Mouse (Mus musculus) heart, adult 2 months (tissue): ENCODE data around the gene Tmem262. TPM values are rescaled to one million over a fixed set of nuclear protein-coding genes. Genes with fewer than 3 reads are reported as not detected.

Source experiments
- DNase-seq, 2 experiments: peaks; one replicate each; pipeline ENCODE4 v3.0.0; 2021
- H3K27ac ChIP-seq: fragments of 200-600 bp; 2 replicates; pipeline ENCODE4 v1.8.1; 2022
- H3K27me3 ChIP-seq: fragments of 200-500 bp; 2 replicates; pipeline ENCODE4 v1.6.1; 2012; ENCODE audit warnings: mild to moderate bottlenecking, low read length, inconsistent platforms, mixed read lengths; ENCODE audit not compliant: control insufficient read depth, insufficient read depth
- H3K36me3 ChIP-seq: fragments of 200-500 bp; 2 replicates; pipeline ENCODE4 v1.6.1; 2012; ENCODE audit warnings: low read length, inconsistent platforms; ENCODE audit not compliant: control insufficient read depth, insufficient read depth
- H3K4me1 ChIP-seq: fragments of 200-500 bp; 2 replicates; pipeline ENCODE4 v1.6.1; 2011; ENCODE audit warnings: low read length; ENCODE audit not compliant: control insufficient read depth, insufficient read depth
- H3K4me3 ChIP-seq: fragments of 200-600 bp; 2 replicates; pipeline ENCODE4 v1.8.1; 2022
- H3K79me2 ChIP-seq: fragments of 200-500 bp; replicated peaks from 2 replicates; pipeline ENCODE4 v1.6.1; 2012; ENCODE audit warnings: mild to moderate bottlenecking, inconsistent platforms, low read length, moderate library complexity, mixed read lengths; ENCODE audit not compliant: control insufficient read depth, insufficient read depth
- H3K9ac ChIP-seq: fragments of 200-500 bp; 2 replicates; pipeline ENCODE4 v1.6.1; 2012; ENCODE audit warnings: low read depth, mild to moderate bottlenecking, control low read depth, inconsistent platforms, low read length, mixed read lengths
- CTCF ChIP-seq: fragments of 200-600 bp; IDR thresholded peaks from 2 replicates; pipeline ENCODE4 v1.8.1; 2022; ENCODE audit warnings: antibody characterized with exemption, mild to moderate bottlenecking, moderate library complexity
- EP300 ChIP-seq: fragments of 200-500 bp; IDR thresholded peaks from 2 replicates; pipeline ENCODE4 v1.6.1; 2011; ENCODE audit warnings: low read depth, low read length, control low read depth; ENCODE audit not compliant: insufficient read depth
- POLR2A ChIP-seq: fragments of 200-500 bp; IDR thresholded peaks from 2 replicates; pipeline ENCODE4 v1.6.1; 2011; ENCODE audit warnings: mild to moderate bottlenecking, low read depth, low read length, control low read depth; ENCODE audit not compliant: insufficient read depth
- WGBS: fragments of 180-500 bp; shearing (Covaris S2); methylation state at CpG from one replicate; pipeline ENCODE4 v1.1.7; 2018; 5-methylcytosine and 5-hydroxymethylcytosine counted together
- intact Hi-C: fragments of 180-260 bp; cut with DNase I; formaldehyde crosslinking; loops from one replicate; pipeline ENCODE4 v1.15.1; 2025
- polyA plus RNA-seq: library from polyadenylated mRNA; depleted of rRNA; stranded (reverse); fragments of >200 nt; gene quantifications from 2 replicates; pipeline ENCODE4 v1.2.3, GENCODE M21; 2012
- total RNA-seq, 2 experiments: library from RNA; stranded (reverse); gene quantifications; 2 replicates each; pipeline ENCODE4 v1.2.3; 2021

Gene Tmem262
- total and polyA plus RNA-seq, 3 experiments = not detected

GRCm38 (mm10) chr19:6047899-6048166 lies 32.0 kb upstream of the Tmem262 start:
- H3K79me2 ChIP-seq = peaks cover 3% of the 10 kb centered on the region; the same call in 1 of the 2 replicates
- intact Hi-C loops = loop anchor here (10.0 kb wide), 1 partner anchor 77 kb away; the partner anchor contains the start of gene Snx15
- H3K9ac ChIP-seq = peak overlapping the region; percentile 91
- peaks cover 5% of the 10 kb centered on the region for H3K4me1 ChIP-seq
- no peak for DNase-seq
- WGBS = 82% methylated on average over 8 of the region's 8 CpGs
- H3K36me3 ChIP-seq = no peaks in the 10 kb centered on the region
- H3K4me3 ChIP-seq = peak overlapping the region; percentile 82
- H3K27me3 ChIP-seq = no peaks in the 10 kb centered on the region
- TF ChIP-seq POLR2A (no peak), EP300 (no peak), CTCF (no peak)
- no peak overlapping the region; the same call in 1 of the 2 replicates for H3K27ac ChIP-seq

GRCm38 (mm10) chr19:6048681-6049410 lies 31.0 kb upstream of the Tmem262 start:
- DNase-seq = no peak
- 74% methylated on average over 11 of the region's 11 CpGs for WGBS
- Histone ChIP-seq H3K79me2 (peaks cover 3% of the 10 kb centered on the region; the same call in 1 of the 2 replicates), H3K27me3 (no peaks in the 10 kb centered on the region), H3K36me3 (no peaks in the 10 kb centered on the region), H3K4me1 (peaks cover 5% of the 10 kb centered on the region), H3K27ac (no peak overlapping the region), H3K4me3 (no peak overlapping the region), H3K9ac (no peak overlapping the region)
- intact Hi-C loops = loop anchor here (10.0 kb wide), 1 partner anchor 76 kb away; the partner anchor contains the start of gene Snx15
- no peak for TF ChIP-seq EP300
- no peak for TF ChIP-seq CTCF
- TF ChIP-seq POLR2A = no peak

- Histone ChIP-seq H3K9ac (no peak overlapping the region), H3K36me3 (no peaks in the 10 kb centered on the region; the same call in 1 of the 2 replicates), H3K27me3 (no peaks in the 10 kb centered on the region), H3K27ac (no peak overlapping the region), H3K4me3 (no peak overlapping the region), H3K79me2 (peaks cover 1% of the 10 kb centered on the region; the same call in 1 of the 2 replicates), H3K4me1 (peaks cover 2% of the 10 kb centered on the region)
- TF ChIP-seq POLR2A (no peak), CTCF (no peak), EP300 (no peak)
- intact Hi-C loops = no loop called here
- DNase-seq = peak in 1 of 2 experiments; percentile 17
- WGBS = 78% methylated on average over 7 of the region's 7 CpGs
Measured at GRCm38 (mm10) chr19:6052516-6052915, 27.3 kb upstream of the Tmem262 start.

GRCm38 (mm10) chr19:6054296-6054695 lies 25.5 kb upstream of the Tmem262 start:
- H3K4me1 ChIP-seq = peaks cover 3% of the 10 kb centered on the region
- no peak overlapping the region for H3K9ac ChIP-seq
- no peak overlapping the region for H3K4me3 ChIP-seq
- H3K27ac ChIP-seq = no peak overlapping the region
- DNase-seq = no peak
- no peaks in the 10 kb centered on the region for H3K27me3 ChIP-seq
- H3K36me3 ChIP-seq = peaks cover 4% of the 10 kb centered on the region
- intact Hi-C loops = no loop called here
- WGBS = 65% methylated on average over 5 of the region's 5 CpGs
- TF ChIP-seq POLR2A (no peak), CTCF (no peak)
- H3K79me2 ChIP-seq = no peaks in the 10 kb centered on the region

- intact Hi-C loops = no loop called here
- WGBS = 42% methylated on average over 4 of the region's 4 CpGs
- Histone ChIP-seq H3K9ac (no peak overlapping the region), H3K36me3 (peaks cover 4% of the 10 kb centered on the region), H3K79me2 (no peaks in the 10 kb centered on the region), H3K27ac (no peak overlapping the region), H3K4me1 (peaks cover 3% of the 10 kb centered on the region), H3K4me3 (peak overlapping the region; percentile 98), H3K27me3 (no peaks in the 10 kb centered on the region)
- TF ChIP-seq CTCF (no peak), POLR2A (no peak), EP300 (no peak)
- DNase-seq = no peak
Measured at GRCm38 (mm10) chr19:6056696-6057095, 23.1 kb upstream of the Tmem262 start.

- Histone ChIP-seq H3K79me2 (no peaks in the 10 kb centered on the region), H3K9ac (peak within 1 kb of the TSS; percentile 88), H3K4me3 (peak within 1 kb of the TSS; percentile 98), H3K36me3 (peaks cover 4% of the 10 kb centered on the region), H3K4me1 (peaks cover 8% of the 10 kb centered on the region), H3K27me3 (no peaks in the 10 kb centered on the region), H3K27ac (peak within 1 kb of the TSS; percentile 74)
- no peak for TF ChIP-seq CTCF
- TF ChIP-seq EP300 = peak; percentile 19; the same call in 1 of the 2 replicates
- peak; percentile 97 for TF ChIP-seq POLR2A
- WGBS = under 1% methylated on average over 63 of the region's 63 CpGs
- intact Hi-C loops = loop anchor here (1.0 kb wide), 1 partner anchor 27 kb away; the partner anchor contains the start of genes Cdca5 and Zfpl1
- peak; percentile 99 for DNase-seq
Measured at GRCm38 (mm10) chr19:6057313-6058096, 22.3 kb upstream of the Tmem262 start, which contains the start of the genes Mrpl49 and Fau. Gene Mrpl49, minus strand, starts transcription at chr19:6057785. Gene Fau, plus strand, starts transcription at chr19:6057844.
